Mouse (Mus musculus) kidney, postnatal 4 days (tissue): Measurements from ENCODE around the gene Sarnp.

Experiments
- DNase-seq, 2 experiments: peaks; one replicate each; pipeline ENCODE4 v3.0.0; 2021; ENCODE audit warnings: mixed read lengths in 2 of 2

Sarnp gene

GRCm38 (mm10) chr10:128891296-128892094 is 74.4 kb downstream of the Sarnp start, which contains the start of gene Gdf11:
Gene Gdf11 (minus strand): TSS chr10:128891718.
- peak; percentile 78 to 84 for DNase-seq

GRCm38 (mm10) chr10:128892246-128892645 is 75.1 kb downstream of the Sarnp start:
- no peak for DNase-seq

- DNase-seq = peak; percentile 66 to 80
These were observed 78.3 kb downstream of the Sarnp start for GRCm38 (mm10) chr10:128895437-128895836.

- DNase-seq = peak; percentile 49 to 69
These were observed 79.0 kb downstream of the Sarnp start for GRCm38 (mm10) chr10:128895952-128896693.

GRCm38 (mm10) chr10:128896807-128897206 is 79.7 kb downstream of the Sarnp start:
- no peak for DNase-seq

GRCm38 (mm10) chr10:128897501-128897900 is 80.4 kb downstream of the Sarnp start:
- DNase-seq = no peak

- peak in 1 of 2 experiments; percentile 49 for DNase-seq
These were observed 82.8 kb downstream of the Sarnp start for GRCm38 (mm10) chr10:128899759-128900490.

GRCm38 (mm10) chr10:128900698-128901097 is 83.6 kb downstream of the Sarnp start, which contains the start of gene Cd63:
Gene Cd63 (plus strand): TSS chr10:128900989.
- no peak for DNase-seq

GRCm38 (mm10) chr10:128901409-128901808 is 84.3 kb downstream of the Sarnp start:
- no peak for DNase-seq

GRCm38 (mm10) chr10:128902409-128902988 is 85.4 kb downstream of the Sarnp start:
- DNase-seq = peak in 1 of 2 experiments; percentile 56

GRCm38 (mm10) chr10:128904812-128905211 is 87.7 kb downstream of the Sarnp start:
- DNase-seq = no peak

GRCm38 (mm10) chr10:128908778-128909448 is 91.8 kb downstream of the Sarnp start:
- DNase-seq = peak in 1 of 2 experiments; percentile 58

GRCm38 (mm10) chr10:128909567-128910028 is 92.5 kb downstream of the Sarnp start:
- DNase-seq = peak; percentile 90 to 95

- peak; percentile 70 to 76 for DNase-seq
These were observed 93.1 kb downstream of the Sarnp start for GRCm38 (mm10) chr10:128910066-128910841.

GRCm38 (mm10) chr10:128911430-128911829 is 94.3 kb downstream of the Sarnp start:
- DNase-seq = no peak

GRCm38 (mm10) chr10:128912268-128912667 is 95.1 kb downstream of the Sarnp start:
- DNase-seq = no peak

- DNase-seq = no peak
These were observed 95.7 kb downstream of the Sarnp start for GRCm38 (mm10) chr10:128912791-128913190.

- peak; percentile 96 for DNase-seq
These were observed 96.1 kb downstream of the Sarnp start for GRCm38 (mm10) chr10:128913219-128913618.

- peak in 1 of 2 experiments; percentile 30 for DNase-seq
These were observed 96.6 kb downstream of the Sarnp start for GRCm38 (mm10) chr10:128913696-128914095.

GRCm38 (mm10) chr10:128915550-128915949 is 98.4 kb downstream of the Sarnp start:
- no peak for DNase-seq

- DNase-seq = no peak
These were observed 99.5 kb downstream of the Sarnp start for GRCm38 (mm10) chr10:128916665-128917064.
